Mouse (Mus musculus) heart, embryonic 14.5 days (tissue): ENCODE measurements around the gene Atp6v1g1. TPM values are rescaled to one million over a fixed set of nuclear protein-coding genes. Genes with fewer than 3 reads are reported as not detected.

Experiments
- polyA plus RNA-seq: library from polyadenylated mRNA; unstranded; fragments of >200 nt; fragmentation: Nextera tagmentation; extraction: Ambion mirVana; gene quantifications from 2 replicates; pipeline ENCODE4 v1.2.1, GENCODE M21; 2014

Atp6v1g1 gene
- polyA plus RNA-seq, 1 experiment from 2014 or later = 216 TPM

Other genes with a start within 250 kb of the Atp6v1g1 start
- not detected in 2 replicates for gene Orm1, start 200.2 kb upstream of the Atp6v1g1 start, polyA plus RNA-seq
- not detected in 2 replicates for gene Orm3, start 188.6 kb upstream of the Atp6v1g1 start, polyA plus RNA-seq
- not detected in 2 replicates for gene Orm2, start 182.3 kb upstream of the Atp6v1g1 start, polyA plus RNA-seq
- 1.9 and 2.2 TPM in 2 replicates for gene Akna, start 141.4 kb upstream of the Atp6v1g1 start, polyA plus RNA-seq
- gene Whrn, start 48.8 kb upstream of the Atp6v1g1 start, polyA plus RNA-seq = 2.1 and 3.1 TPM in 2 replicates
- 3.5 and 5.6 TPM in 2 replicates for gene Tmem268, start 14.0 kb downstream of the Atp6v1g1 start, polyA plus RNA-seq
- not detected in 2 replicates for gene Gm11213, start 60.5 kb downstream of the Atp6v1g1 start, polyA plus RNA-seq
- not detected in 2 replicates for gene Tex48, start 77.7 kb downstream of the Atp6v1g1 start, polyA plus RNA-seq
- not detected in 2 replicates for gene Gm11214, start 118.6 kb downstream of the Atp6v1g1 start, polyA plus RNA-seq
- gene Tnfsf15, start 200.3 kb downstream of the Atp6v1g1 start, polyA plus RNA-seq = not detected in 2 replicates